Mouse (Mus musculus): ENCODE data around the gene Ms4a6d.

DNA sequence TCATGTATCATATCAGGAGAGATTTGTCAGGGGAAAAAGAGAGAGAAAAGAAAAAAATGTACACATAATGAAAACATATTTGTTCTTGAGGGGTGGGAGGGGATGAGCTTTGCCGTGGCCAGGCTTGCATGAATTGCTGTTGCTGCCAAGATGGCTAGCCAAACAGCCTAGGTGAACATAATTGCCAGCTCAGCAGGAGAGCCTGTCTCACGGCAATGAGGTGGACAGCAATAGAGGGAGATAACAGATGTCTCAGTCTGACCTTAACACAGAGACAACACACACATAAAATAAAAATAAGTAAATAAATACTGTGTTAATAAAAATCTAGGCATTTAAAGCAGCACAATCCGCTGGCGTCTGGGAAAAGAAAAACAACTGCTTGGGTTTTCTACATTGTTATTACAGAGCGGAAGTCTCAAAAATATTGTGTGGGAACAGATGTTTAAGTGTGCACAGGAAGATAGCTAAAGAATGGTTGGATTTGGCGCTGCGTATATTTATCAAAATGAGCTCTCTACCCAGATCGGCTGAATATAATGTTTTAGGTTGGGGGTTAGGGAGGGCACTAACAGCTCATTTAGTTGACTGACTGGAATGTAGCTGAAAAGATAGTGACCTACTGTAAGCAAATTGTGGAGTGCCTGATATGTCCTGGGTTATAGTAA is 9.3 kb upstream of the Ms4a6d start:
- TF ChIP-seq GATA1 (IDR thresholded peaks at IDR 0.05; ENCODE audit: borderline replicate concordance, low read length) (no peak), FLI1 (IDR thresholded peaks at IDR 0.05; ENCODE audit: low read length) (no peak)
